Mouse (Mus musculus): ENCODE results near the gene Ubxn6. TPM values are rescaled to one million over a fixed set of nuclear protein-coding genes. Genes with fewer than 3 reads are reported as not detected.

The Ubxn6 gene
- 84.0 and 88.5 TPM in 2 replicates for polyA plus RNA-seq (2015; fragmentation: Nextera tagmentation; extraction: Ambion mirVana)

DNA sequence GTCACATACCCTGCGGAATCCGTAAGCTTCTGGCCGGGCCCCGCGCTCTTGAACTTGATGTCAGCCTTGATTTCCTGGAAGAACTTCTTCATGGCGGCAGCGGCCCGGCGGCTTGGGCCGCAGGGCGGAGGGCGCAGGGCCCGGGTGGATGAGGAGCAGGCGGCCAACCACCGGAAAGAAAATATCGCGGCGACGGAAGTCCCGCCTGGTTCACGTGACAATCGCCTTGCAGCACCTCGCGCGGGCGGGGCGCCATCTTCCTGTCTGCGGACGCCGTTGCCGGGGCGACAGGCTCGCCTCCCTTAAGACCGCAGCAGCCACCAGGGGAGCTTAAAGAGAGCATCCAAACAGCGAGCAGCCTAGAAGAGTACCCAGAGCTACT lies at the start of gene Ubxn6:
TSS of gene Ubxn6 (minus strand) at position 202 of the 382 bp plus-strand sequence.
- Histone ChIP-seq H3K4me3 (ENCODE audit: low read depth, low read length) (peak within 1 kb of the TSS; percentile 74), H3K4me2 (ENCODE audit: low read length) (peak within 1 kb of the TSS; percentile 89), H3K27ac (ENCODE audit: low read length) (peak within 1 kb of the TSS; percentile 84), H3K9ac (ENCODE audit: low read depth, low read length) (peak within 1 kb of the TSS; percentile 81), H3K36me3 (ENCODE audit: control insufficient read depth, insufficient read depth, low read length) (peaks cover 25% of the 10 kb centered on the region), H3K27me3 (ENCODE audit: control insufficient read depth, insufficient read depth, low read depth, low read length) (no peaks in the 10 kb centered on the region), H3K9me3 (replicated peaks; ENCODE audit: control insufficient read depth, low read length, poor library complexity, severe bottlenecking) (no peaks in the 10 kb centered on the region), H3K4me1 (ENCODE audit: control insufficient read depth, insufficient read depth, low read length) (peaks cover 12% of the 10 kb centered on the region)
- 0% methylated on average over 33 of the region's 35 CpGs for WGBS
- ATAC-seq, result peak; percentile 43

DNA sequence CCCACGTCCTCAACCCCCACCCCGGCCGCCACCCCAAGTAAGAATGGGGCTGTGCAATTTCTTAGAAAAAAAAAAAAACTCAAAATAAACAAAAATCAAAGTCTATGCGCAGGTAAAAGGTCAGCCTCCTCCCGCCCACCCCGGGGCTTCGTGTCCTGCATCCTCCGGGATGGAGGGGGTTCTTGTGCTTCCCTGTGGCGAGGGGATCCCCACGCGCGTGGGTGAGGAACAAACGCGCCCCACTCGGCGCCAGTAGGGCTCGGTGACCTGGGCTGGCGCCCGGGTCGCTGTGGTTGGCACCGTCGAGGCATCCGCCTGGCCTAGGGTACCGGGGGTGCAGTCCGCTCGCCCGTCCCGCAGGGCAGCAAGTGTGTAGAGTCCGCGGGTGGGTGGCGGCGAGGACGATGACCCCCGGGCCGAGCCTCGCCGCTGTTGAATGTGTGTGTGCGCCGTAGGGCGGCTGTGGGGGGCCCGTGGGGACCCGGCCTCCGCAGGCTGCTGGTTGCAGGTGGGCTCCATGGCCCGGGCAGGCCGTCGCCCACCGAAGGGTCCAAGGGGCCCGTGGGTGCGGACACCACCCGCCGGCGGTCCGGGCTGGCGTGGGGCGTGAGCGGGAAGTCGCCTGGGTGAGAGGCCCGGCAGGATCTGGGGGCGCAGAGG lies 49.0 kb upstream of the Ubxn6 start:
- peaks cover 10% of the 10 kb centered on the region; the same call in 1 of the 2 replicates for H3K9me3 ChIP-seq (replicated peaks; ENCODE audit: control insufficient read depth, low read length, poor library complexity, severe bottlenecking)
- no peak overlapping the region for H3K9ac ChIP-seq (ENCODE audit: low read depth, low read length)
- WGBS, result 53% methylated on average over 57 of the region's 59 CpGs
- no peak overlapping the region for H3K4me2 ChIP-seq (ENCODE audit: low read length)
- no peak for ATAC-seq
- no peak overlapping the region for H3K27ac ChIP-seq (ENCODE audit: low read length)
- 0 out of 2 replicates have a peak, but pooled peaks cover 4% of the 10 kb centered on the region for H3K4me1 ChIP-seq (ENCODE audit: control insufficient read depth, insufficient read depth, low read length)
- H3K27me3 ChIP-seq (ENCODE audit: control insufficient read depth, insufficient read depth, low read depth, low read length), result peaks cover 41% of the 10 kb centered on the region
- H3K36me3 ChIP-seq (ENCODE audit: control insufficient read depth, insufficient read depth, low read length), result peaks cover 48% of the 10 kb centered on the region
- no peak overlapping the region for H3K4me3 ChIP-seq (ENCODE audit: low read depth, low read length)

DNA sequence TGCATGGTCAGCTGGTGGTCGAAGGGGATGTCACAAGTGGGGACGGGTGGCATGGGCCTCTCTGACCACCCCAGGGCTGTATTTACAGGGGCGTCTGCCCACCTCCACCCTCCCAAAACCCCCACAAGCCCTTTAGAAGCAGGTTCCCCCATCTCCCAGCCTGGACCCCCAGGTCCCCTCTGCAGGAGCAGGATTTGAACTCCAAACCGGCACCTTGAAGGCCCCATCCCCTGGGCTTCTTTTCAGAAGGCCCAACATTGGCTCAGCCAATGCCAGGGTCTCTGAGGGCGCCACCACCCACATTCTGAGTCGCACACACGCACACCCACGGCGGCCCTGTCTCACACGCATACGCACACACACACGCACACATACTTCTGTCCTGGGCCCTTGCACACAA lies 48.3 kb upstream of the Ubxn6 start:
- Histone ChIP-seq H3K4me1 (ENCODE audit: control insufficient read depth, insufficient read depth, low read length) (0 out of 2 replicates have a peak, but pooled peaks cover 4% of the 10 kb centered on the region), H3K4me2 (ENCODE audit: low read length) (no peak overlapping the region), H3K27ac (ENCODE audit: low read length) (no peak overlapping the region), H3K4me3 (ENCODE audit: low read depth, low read length) (no peak overlapping the region), H3K9ac (ENCODE audit: low read depth, low read length) (no peak overlapping the region), H3K9me3 (replicated peaks; ENCODE audit: control insufficient read depth, low read length, poor library complexity, severe bottlenecking) (peaks cover 10% of the 10 kb centered on the region; the same call in 1 of the 2 replicates), H3K27me3 (ENCODE audit: control insufficient read depth, insufficient read depth, low read depth, low read length) (peaks cover 48% of the 10 kb centered on the region), H3K36me3 (ENCODE audit: control insufficient read depth, insufficient read depth, low read length) (peaks cover 48% of the 10 kb centered on the region)
- ATAC-seq, result no peak; the same call in 1 of the 2 replicates
- 95% methylated on average over 12 of the region's 12 CpGs for WGBS

DNA sequence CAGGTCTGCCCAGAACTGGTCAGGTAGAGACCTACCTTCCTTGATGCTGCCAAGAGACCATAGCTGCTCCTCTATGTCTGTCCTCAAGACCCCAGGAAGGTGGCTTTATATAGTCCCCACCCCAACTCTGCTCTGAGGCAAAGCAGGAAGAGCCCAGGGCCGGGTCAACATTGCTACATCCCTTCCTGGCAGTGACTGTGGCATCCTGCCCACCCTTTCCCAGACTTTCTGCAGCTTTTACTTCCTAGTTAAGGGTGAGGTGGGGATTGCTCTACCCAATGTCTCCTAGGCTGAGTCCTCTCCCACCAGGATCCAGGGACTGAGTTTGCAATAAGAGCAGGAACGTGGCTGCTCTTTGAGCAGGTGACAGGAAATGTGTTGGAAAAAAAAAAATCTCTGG lies 47.0 kb upstream of the Ubxn6 start, which contains the start of gene Lrg1:
TSS of gene Lrg1 (minus strand) at position 176 of the 400 bp plus-strand sequence.
- Histone ChIP-seq H3K27me3 (ENCODE audit: control insufficient read depth, insufficient read depth, low read depth, low read length) (peaks cover 49% of the 10 kb centered on the region), H3K9me3 (replicated peaks; ENCODE audit: control insufficient read depth, low read length, poor library complexity, severe bottlenecking) (peaks cover 10% of the 10 kb centered on the region; the same call in 1 of the 2 replicates), H3K4me1 (ENCODE audit: control insufficient read depth, insufficient read depth, low read length) (0 out of 2 replicates have a peak, but pooled peaks cover 7% of the 10 kb centered on the region), H3K27ac (ENCODE audit: low read length) (no peak within 1 kb of the TSS), H3K4me3 (ENCODE audit: low read depth, low read length) (no peak within 1 kb of the TSS), H3K9ac (ENCODE audit: low read depth, low read length) (no peak within 1 kb of the TSS), H3K36me3 (ENCODE audit: control insufficient read depth, insufficient read depth, low read length) (peaks cover 37% of the 10 kb centered on the region), H3K4me2 (ENCODE audit: low read length) (no peak within 1 kb of the TSS)
- no peak for ATAC-seq
- WGBS, result 57% methylated on average over 2 of the region's 2 CpGs

DNA sequence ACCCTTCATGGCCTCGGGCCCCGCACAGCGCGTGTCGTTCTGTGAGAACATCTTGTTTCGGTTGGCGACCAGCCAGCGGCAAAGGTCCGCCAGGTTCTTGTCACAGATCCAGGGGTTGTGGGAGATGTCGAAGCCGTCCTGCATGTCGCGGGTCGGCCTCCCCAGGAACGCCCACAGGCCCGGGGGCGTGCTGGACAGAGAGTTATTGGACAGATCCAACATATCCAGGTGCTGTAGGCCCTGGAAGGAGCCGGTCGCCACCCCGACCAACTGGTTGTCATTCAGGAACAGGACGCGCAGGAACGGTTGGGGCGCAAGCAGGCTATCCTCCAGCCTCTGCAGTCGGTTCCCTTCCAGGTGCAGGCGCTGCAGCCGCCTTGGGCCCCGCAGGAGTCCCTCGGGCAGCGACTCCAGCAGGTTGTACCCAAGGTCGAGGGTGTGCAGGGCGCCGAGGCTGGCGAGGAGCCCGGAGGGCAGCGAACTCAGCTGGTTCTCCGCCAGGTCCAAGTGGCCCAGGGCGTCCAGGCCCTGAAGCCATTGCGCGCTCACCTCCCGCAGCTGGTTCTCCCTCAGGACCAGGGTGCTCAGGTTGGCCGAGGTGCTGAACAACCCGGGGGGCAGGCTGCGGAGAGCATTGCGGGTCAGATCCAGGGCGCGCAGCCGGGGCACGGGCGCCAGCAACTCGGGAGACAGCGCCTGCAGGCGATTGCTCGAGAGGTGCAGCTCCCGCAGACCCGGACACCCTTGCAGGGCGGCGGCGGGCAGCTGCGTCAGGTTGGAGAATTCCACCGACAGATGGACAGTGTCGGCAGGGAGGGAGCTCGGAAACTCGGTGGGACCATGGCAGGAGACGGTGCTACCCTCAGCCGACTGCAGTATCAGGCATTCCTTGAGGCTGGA lies 45.4 kb upstream of the Ubxn6 start:
- Histone ChIP-seq H3K9ac (ENCODE audit: low read depth, low read length) (0 out of 2 replicates have a peak overlapping the region, but pooled peaks have one; percentile 41), H3K36me3 (ENCODE audit: control insufficient read depth, insufficient read depth, low read length) (peaks cover 25% of the 10 kb centered on the region), H3K4me2 (ENCODE audit: low read length) (no peak overlapping the region; the same call in 1 of the 2 replicates), H3K4me1 (ENCODE audit: control insufficient read depth, insufficient read depth, low read length) (0 out of 2 replicates have a peak, but pooled peaks cover 7% of the 10 kb centered on the region), H3K27me3 (ENCODE audit: control insufficient read depth, insufficient read depth, low read depth, low read length) (peaks cover 49% of the 10 kb centered on the region), H3K4me3 (ENCODE audit: low read depth, low read length) (no peak overlapping the region), H3K27ac (ENCODE audit: low read length) (no peak overlapping the region), H3K9me3 (replicated peaks; ENCODE audit: control insufficient read depth, low read length, poor library complexity, severe bottlenecking) (peaks cover 10% of the 10 kb centered on the region; the same call in 1 of the 2 replicates)
- no peak for ATAC-seq
- WGBS, result 10% methylated on average over 66 of the region's 66 CpGs

DNA sequence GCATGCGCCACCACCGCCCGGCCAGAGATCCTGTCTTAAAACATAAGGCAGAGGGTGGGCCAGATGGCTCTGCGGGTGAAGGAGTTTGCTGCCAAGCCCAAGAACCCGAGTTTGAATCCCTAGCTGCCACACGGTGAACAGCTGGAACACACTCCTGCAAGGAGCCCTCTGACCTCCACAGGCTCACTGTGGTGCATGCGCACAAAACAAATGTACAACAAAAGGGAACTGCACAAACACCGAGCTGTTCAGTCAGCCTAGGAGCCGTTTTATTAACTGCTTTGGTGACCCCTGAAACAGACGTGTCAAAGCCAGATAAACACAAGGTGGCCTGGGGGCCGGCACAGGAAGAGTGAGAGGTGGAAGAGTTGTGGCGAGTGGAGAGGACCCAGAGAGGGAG lies 44.6 kb upstream of the Ubxn6 start:
- peaks cover 10% of the 10 kb centered on the region; the same call in 1 of the 2 replicates for H3K9me3 ChIP-seq (replicated peaks; ENCODE audit: control insufficient read depth, low read length, poor library complexity, severe bottlenecking)
- no peak overlapping the region for H3K4me3 ChIP-seq (ENCODE audit: low read depth, low read length)
- no peak overlapping the region for H3K27ac ChIP-seq (ENCODE audit: low read length)
- peaks cover 47% of the 10 kb centered on the region for H3K27me3 ChIP-seq (ENCODE audit: control insufficient read depth, insufficient read depth, low read depth, low read length)
- ATAC-seq, result no peak
- no peak overlapping the region for H3K4me2 ChIP-seq (ENCODE audit: low read length)
- peaks cover 22% of the 10 kb centered on the region for H3K36me3 ChIP-seq (ENCODE audit: control insufficient read depth, insufficient read depth, low read length)
- no peak overlapping the region for H3K9ac ChIP-seq (ENCODE audit: low read depth, low read length)
- 46% methylated on average over 12 of the region's 12 CpGs for WGBS
- 0 out of 2 replicates have a peak, but pooled peaks cover 7% of the 10 kb centered on the region for H3K4me1 ChIP-seq (ENCODE audit: control insufficient read depth, insufficient read depth, low read length)

DNA sequence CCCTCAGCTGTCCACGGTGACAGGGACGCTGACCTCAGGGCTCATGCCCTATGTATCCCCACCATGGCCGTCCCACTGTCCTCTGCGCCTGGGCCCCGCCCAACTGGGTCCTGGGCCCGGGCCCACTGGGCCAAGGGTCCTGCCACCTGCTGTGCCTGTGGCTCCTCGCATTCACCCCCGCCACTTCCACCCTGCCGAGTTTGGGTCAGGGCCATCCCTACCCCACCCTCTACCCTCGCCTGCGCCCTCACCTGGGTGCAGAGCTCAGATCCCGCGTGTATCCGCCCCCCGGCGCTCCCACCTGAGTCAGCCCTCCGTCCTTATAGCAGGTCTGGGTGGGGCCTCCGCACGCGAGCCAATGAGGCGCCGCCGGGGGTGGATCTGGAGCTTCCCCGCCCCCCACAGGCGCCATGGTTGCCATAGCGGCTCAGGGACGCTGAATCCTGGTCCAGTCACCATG lies 42.5 kb upstream of the Ubxn6 start, which contains the start of gene Plin5:
TSS of gene Plin5 (minus strand) at position 346 of the 460 bp plus-strand sequence.
- WGBS, result 1% methylated on average over 27 of the region's 27 CpGs
- ATAC-seq, result peak; percentile 34; the same call in 1 of the 2 replicates
- H3K4me2 ChIP-seq (ENCODE audit: low read length), result peak within 1 kb of the TSS; percentile 64
- 0 out of 2 replicates have a peak, but pooled peaks cover 7% of the 10 kb centered on the region for H3K4me1 ChIP-seq (ENCODE audit: control insufficient read depth, insufficient read depth, low read length)
- peaks cover under 1% of the 10 kb centered on the region; the same call in 1 of the 2 replicates for H3K36me3 ChIP-seq (ENCODE audit: control insufficient read depth, insufficient read depth, low read length)
- peak within 1 kb of the TSS; percentile 48 for H3K9ac ChIP-seq (ENCODE audit: low read depth, low read length)
- peak within 1 kb of the TSS; percentile 33 for H3K4me3 ChIP-seq (ENCODE audit: low read depth, low read length)
- no peak within 1 kb of the TSS for H3K27ac ChIP-seq (ENCODE audit: low read length)
- peaks cover 3% of the 10 kb centered on the region; the same call in 1 of the 2 replicates for H3K9me3 ChIP-seq (replicated peaks; ENCODE audit: control insufficient read depth, low read length, poor library complexity, severe bottlenecking)
- H3K27me3 ChIP-seq (ENCODE audit: control insufficient read depth, insufficient read depth, low read depth, low read length), result peaks cover 36% of the 10 kb centered on the region

DNA sequence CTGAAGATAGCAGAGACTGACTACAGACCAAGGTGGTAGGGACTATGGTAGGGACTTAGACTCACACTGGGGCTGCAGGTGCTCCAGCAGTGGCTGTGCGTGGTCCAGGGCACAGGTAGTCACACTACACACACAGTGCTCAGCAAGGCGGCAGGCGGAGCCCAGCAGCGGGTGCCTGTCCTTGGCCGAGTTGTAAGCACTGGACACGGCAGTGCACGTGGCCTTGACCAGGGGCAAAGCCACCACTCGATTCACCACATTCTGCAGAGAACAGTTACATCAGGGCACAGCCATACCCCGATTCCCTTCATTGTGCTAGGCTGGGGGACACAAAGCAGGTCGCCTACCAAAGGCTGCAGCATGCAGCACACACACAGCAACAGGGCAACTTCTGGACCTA lies 41.4 kb upstream of the Ubxn6 start:
- Histone ChIP-seq H3K4me1 (ENCODE audit: control insufficient read depth, insufficient read depth, low read length) (0 out of 2 replicates have a peak, but pooled peaks cover 7% of the 10 kb centered on the region), H3K9me3 (replicated peaks; ENCODE audit: control insufficient read depth, low read length, poor library complexity, severe bottlenecking) (no peaks in the 10 kb centered on the region), H3K9ac (ENCODE audit: low read depth, low read length) (no peak overlapping the region), H3K27me3 (ENCODE audit: control insufficient read depth, insufficient read depth, low read depth, low read length) (peaks cover 25% of the 10 kb centered on the region), H3K27ac (ENCODE audit: low read length) (no peak overlapping the region), H3K4me3 (ENCODE audit: low read depth, low read length) (no peak overlapping the region), H3K36me3 (ENCODE audit: control insufficient read depth, insufficient read depth, low read length) (no peaks in the 10 kb centered on the region), H3K4me2 (ENCODE audit: low read length) (no peak overlapping the region)
- 76% methylated on average over 10 of the region's 10 CpGs for WGBS
- ATAC-seq, result no peak
